Mouse (Mus musculus): ENCODE results near the gene Bcl6. TPM values are rescaled to one million over a fixed set of nuclear protein-coding genes. Genes with fewer than 3 reads are reported as not detected.

Bcl6 gene
- polyA plus RNA-seq, 1 experiment from 2014 or later, result 0.23 TPM

GRCm38 (mm10) chr16:23989209-23990160, 833 bp upstream of the Bcl6 start:
- H3K27ac ChIP-seq (replicated peaks), result peak overlapping the region; percentile 100
- DNase-seq (ENCODE audit: low spot score), result peak; percentile 30
- H3K36me3 ChIP-seq (ENCODE audit: control insufficient read depth, insufficient read depth, low read length), result no peaks in the 10 kb centered on the region
- H3K9me3 ChIP-seq (ENCODE audit: control insufficient read depth, low read length), result no peaks in the 10 kb centered on the region
- peak overlapping the region; percentile 100 for H3K9ac ChIP-seq (ENCODE audit: low read length)
- peaks cover 3% of the 10 kb centered on the region for H3K4me1 ChIP-seq (replicated peaks; ENCODE audit: control insufficient read depth, insufficient read depth)
- 9% methylated on average over 25 of the region's 25 CpGs for WGBS
- H3K4me3 ChIP-seq (ENCODE audit: low read depth, low read length), result peak overlapping the region; percentile 72
- peak overlapping the region; percentile 83 for H3K4me2 ChIP-seq (replicated peaks; ENCODE audit: low read depth)
- no peaks in the 10 kb centered on the region for H3K27me3 ChIP-seq (ENCODE audit: control insufficient read depth, insufficient read depth, low read length)
- ATAC-seq (ENCODE audit: low FRiP score, low TSS enrichment), result no peak
- TF ChIP-seq CTCF (IDR thresholded peaks at IDR 0.05; ENCODE audit: low read depth) (no peak), EP300 (optimal IDR thresholded peaks at IDR 0.05) (no peak)

DNA sequence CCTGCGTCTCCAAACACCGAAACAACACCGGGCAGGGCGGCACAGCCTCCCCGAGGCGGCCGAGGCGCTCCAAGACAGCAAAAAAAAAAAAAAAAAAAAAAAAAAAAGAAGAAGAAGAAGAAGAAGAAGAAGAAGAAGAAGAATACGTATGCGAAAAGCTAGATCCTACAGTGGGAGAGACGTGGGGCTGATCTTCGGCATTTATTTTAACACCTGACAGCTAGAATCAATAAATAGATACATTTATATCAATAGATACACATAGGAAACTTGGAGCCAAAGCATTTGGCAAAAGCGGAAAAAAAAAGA, 541 bp downstream of the Bcl6 start:
- Histone ChIP-seq H3K27me3 (ENCODE audit: control insufficient read depth, insufficient read depth, low read length) (no peaks in the 10 kb centered on the region), H3K4me2 (replicated peaks; ENCODE audit: low read depth) (peak overlapping the region; percentile 83), H3K27ac (replicated peaks) (peak overlapping the region; percentile 100), H3K9ac (ENCODE audit: low read length) (peak overlapping the region; percentile 100), H3K36me3 (ENCODE audit: control insufficient read depth, insufficient read depth, low read length) (no peaks in the 10 kb centered on the region), H3K4me3 (ENCODE audit: low read depth, low read length) (peak overlapping the region; percentile 72), H3K4me1 (replicated peaks; ENCODE audit: control insufficient read depth, insufficient read depth) (no peaks in the 10 kb centered on the region; the same call in none of the 2 replicates), H3K9me3 (ENCODE audit: control insufficient read depth, low read length) (no peaks in the 10 kb centered on the region)
- no peak for ATAC-seq (ENCODE audit: low FRiP score, low TSS enrichment)
- TF ChIP-seq EP300 (optimal IDR thresholded peaks at IDR 0.05), result no peak
- no peak for TF ChIP-seq CTCF (IDR thresholded peaks at IDR 0.05; ENCODE audit: low read depth)
- WGBS, result under 1% methylated on average over 13 of the region's 13 CpGs
- DNase-seq (ENCODE audit: low spot score), result no peak

GRCm38 (mm10) chr16:23987341-23988156, 1.1 kb downstream of the Bcl6 start:
- H3K4me1 ChIP-seq (replicated peaks; ENCODE audit: control insufficient read depth, insufficient read depth), result no peaks in the 10 kb centered on the region; the same call in none of the 2 replicates
- H3K9me3 ChIP-seq (ENCODE audit: control insufficient read depth, low read length), result no peaks in the 10 kb centered on the region
- H3K27me3 ChIP-seq (ENCODE audit: control insufficient read depth, insufficient read depth, low read length), result no peaks in the 10 kb centered on the region
- ATAC-seq (ENCODE audit: low FRiP score, low TSS enrichment) (0 out of 2 replicates have a peak, but pooled peaks have one; percentile 14), DNase-seq (ENCODE audit: low spot score) (peak; percentile 65)
- TF ChIP-seq EP300 (optimal IDR thresholded peaks at IDR 0.05) (no peak), CTCF (IDR thresholded peaks at IDR 0.05; ENCODE audit: low read depth) (no peak)
- peak overlapping the region; percentile 72 for H3K4me3 ChIP-seq (ENCODE audit: low read depth, low read length)
- H3K4me2 ChIP-seq (replicated peaks; ENCODE audit: low read depth), result peak overlapping the region; percentile 83
- under 1% methylated on average over 62 of the region's 64 CpGs for WGBS
- peak overlapping the region; percentile 100 for H3K9ac ChIP-seq (ENCODE audit: low read length)
- H3K36me3 ChIP-seq (ENCODE audit: control insufficient read depth, insufficient read depth, low read length), result no peaks in the 10 kb centered on the region
- peak overlapping the region; percentile 100 for H3K27ac ChIP-seq (replicated peaks)

DNA sequence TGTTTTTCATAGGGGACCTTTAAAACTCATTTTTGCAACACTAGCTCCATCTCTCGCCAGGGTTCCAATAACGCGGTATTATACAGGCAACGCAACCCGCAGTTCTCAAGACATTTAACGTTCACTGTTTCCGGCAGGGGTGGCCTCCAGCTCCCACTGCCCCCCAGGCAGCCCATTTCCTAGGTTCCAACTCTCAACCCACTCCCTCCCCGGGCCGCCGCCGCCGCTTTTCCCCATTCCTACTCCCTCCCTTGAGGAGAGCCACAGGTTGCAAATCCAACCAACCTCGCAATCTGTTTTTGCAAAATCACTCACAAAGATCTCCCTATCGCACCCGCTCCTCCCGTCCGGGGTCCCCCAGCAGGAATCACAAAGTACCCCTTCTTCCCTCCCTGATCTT, 1.8 kb downstream of the Bcl6 start:
- ATAC-seq (ENCODE audit: low FRiP score, low TSS enrichment) (no peak), DNase-seq (ENCODE audit: low spot score) (peak; percentile 52)
- H3K27ac ChIP-seq (replicated peaks), result peak overlapping the region; percentile 100
- TF ChIP-seq CTCF (IDR thresholded peaks at IDR 0.05; ENCODE audit: low read depth) (no peak), EP300 (optimal IDR thresholded peaks at IDR 0.05) (no peak)
- peak overlapping the region; percentile 83 for H3K4me2 ChIP-seq (replicated peaks; ENCODE audit: low read depth)
- H3K36me3 ChIP-seq (ENCODE audit: control insufficient read depth, insufficient read depth, low read length), result no peaks in the 10 kb centered on the region
- no peaks in the 10 kb centered on the region for H3K27me3 ChIP-seq (ENCODE audit: control insufficient read depth, insufficient read depth, low read length)
- WGBS, result 4% methylated on average over 17 of the region's 17 CpGs
- H3K4me3 ChIP-seq (ENCODE audit: low read depth, low read length), result peak overlapping the region; percentile 72
- peak overlapping the region; percentile 100 for H3K9ac ChIP-seq (ENCODE audit: low read length)
- no peaks in the 10 kb centered on the region; the same call in none of the 2 replicates for H3K4me1 ChIP-seq (replicated peaks; ENCODE audit: control insufficient read depth, insufficient read depth)
- no peaks in the 10 kb centered on the region for H3K9me3 ChIP-seq (ENCODE audit: control insufficient read depth, low read length)

GRCm38 (mm10) chr16:23986176-23986575, 2.5 kb downstream of the Bcl6 start:
- H3K9ac ChIP-seq (ENCODE audit: low read length), result no peak overlapping the region
- DNase-seq (ENCODE audit: low spot score) (no peak), ATAC-seq (ENCODE audit: low FRiP score, low TSS enrichment) (no peak)
- 33% methylated on average over 3 of the region's 3 CpGs for WGBS
- no peaks in the 10 kb centered on the region for H3K9me3 ChIP-seq (ENCODE audit: control insufficient read depth, low read length)
- H3K27ac ChIP-seq (replicated peaks), result peak overlapping the region; percentile 20
- H3K4me2 ChIP-seq (replicated peaks; ENCODE audit: low read depth), result peak overlapping the region; percentile 83
- H3K4me1 ChIP-seq (replicated peaks; ENCODE audit: control insufficient read depth, insufficient read depth), result no peaks in the 10 kb centered on the region; the same call in none of the 2 replicates
- TF ChIP-seq EP300 (optimal IDR thresholded peaks at IDR 0.05) (no peak), CTCF (IDR thresholded peaks at IDR 0.05; ENCODE audit: low read depth) (no peak)
- no peaks in the 10 kb centered on the region for H3K27me3 ChIP-seq (ENCODE audit: control insufficient read depth, insufficient read depth, low read length)
- H3K4me3 ChIP-seq (ENCODE audit: low read depth, low read length), result no peak overlapping the region
- no peaks in the 10 kb centered on the region for H3K36me3 ChIP-seq (ENCODE audit: control insufficient read depth, insufficient read depth, low read length)
